Mouse (Mus musculus): Measurements from ENCODE around the gene Eif3c.

DNA sequence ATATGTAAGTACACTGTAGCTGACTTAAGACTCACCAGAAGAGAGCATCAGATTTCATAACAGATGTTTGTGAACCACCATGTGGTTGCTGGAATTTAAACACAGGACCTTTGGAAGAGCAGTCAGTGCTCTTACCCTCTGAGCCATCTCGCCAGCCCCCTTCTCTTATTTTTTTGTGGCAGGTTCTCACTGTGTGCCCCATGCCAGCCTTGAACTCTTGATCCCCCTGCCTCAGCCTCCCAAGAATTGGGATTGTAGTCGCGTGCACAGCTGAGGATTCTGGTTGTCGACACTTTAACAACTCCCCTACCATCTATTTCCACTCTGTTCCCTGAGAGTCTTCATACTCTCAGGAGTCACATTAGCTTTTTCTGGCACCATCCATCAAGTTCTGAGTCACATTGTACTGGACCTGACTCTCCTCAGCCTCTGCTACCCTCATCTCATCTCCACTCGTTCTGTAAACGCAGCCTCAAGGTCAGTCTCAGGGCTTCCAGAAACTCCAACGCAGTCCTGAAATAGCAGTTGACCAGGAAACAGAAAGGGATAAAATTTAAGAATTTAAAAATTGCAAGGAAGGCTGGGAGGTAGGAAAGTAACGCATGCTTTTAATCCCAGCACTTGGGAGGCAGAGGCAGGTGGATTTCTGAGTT lies 59.0 kb downstream of the Eif3c start:
- TF ChIP-seq POLR2A (IDR thresholded peaks at IDR 0.05; ENCODE audit: control insufficient read depth in 1 of 2, insufficient read depth in 1 of 2, low read depth in 1 of 2, low read length in 2 of 2, poor library complexity in 1 of 2) (no peak), MXI1 (IDR thresholded peaks at IDR 0.05; ENCODE audit: low read depth, low read length) (no peak), MAX (IDR thresholded peaks at IDR 0.05; ENCODE audit: low read length) (no peak), NELFE (IDR thresholded peaks at IDR 0.05; ENCODE audit: low read depth, low read length) (no peak), CTCF (IDR thresholded peaks at IDR 0.05 in 2 of 3, conservative IDR thresholded peaks at IDR 0.05 in 1 of 3; ENCODE audit: control insufficient read depth in 1 of 3, insufficient read depth in 1 of 3, low read depth in 2 of 3, low read length in 3 of 3, poor library complexity in 1 of 3, severe bottlenecking in 1 of 3) (no peak), MAFK (IDR thresholded peaks at IDR 0.05; ENCODE audit: borderline replicate concordance, low read depth, low read length) (no peak)

Measured in MEL (cell line).